ENCODE assay signal across 22 mouse cellular contexts in genomic region chr11:77418021-77418420, GRCm38 (mm10). TPM values are rescaled to one million over a fixed set of nuclear protein-coding genes. Genes with fewer than 3 reads are reported as not detected.
A peak's percentile ranks its signal among the peaks of the same experiment; 100 is the strongest.
DNase-seq lines count a peak whose midpoint lies in the region; ATAC-seq and TF ChIP-seq lines count a peak whose summit lies in the region.
"Had no signal": no experiment of that assay in that cellular context is flagged by ENCODE, and none has a peak within 500 bp of the region (broad histone marks: within the 10 kb centered on the region; RNA-seq: fewer than 3 reads in every experiment).

No protein-coding gene starts in this region.

- peaks cover 10% of the 10 kb centered on the region for H3K4me1 ChIP-seq in heart, adult 2 months (ENCODE audit: control insufficient read depth, insufficient read depth, low read length)
- H3K4me1 ChIP-seq in liver, adult 2 months (ENCODE audit: control insufficient read depth, insufficient read depth, low read length): peaks cover 6% of the 10 kb centered on the region; the same call in 1 of the 2 replicates
- peaks cover 23% of the 10 kb centered on the region for H3K4me1 ChIP-seq in liver, embryonic 12.5 days
- 0 out of 2 replicates have a peak, but pooled peaks cover 5% of the 10 kb centered on the region for H3K4me1 ChIP-seq in liver, postnatal 0 days (ENCODE audit: insufficient read depth)
- H3K4me1 ChIP-seq in liver, embryonic 11.5 days (replicated peaks; ENCODE audit: control insufficient read depth, insufficient read depth, low read length): peaks cover 7% of the 10 kb centered on the region

- no peak overlapping the region for H3K4me3 ChIP-seq in gastrocnemius, adult 2 months
- no peak overlapping the region for H3K4me3 ChIP-seq in heart, adult 2 months
- H3K4me3 ChIP-seq in liver, adult 2 months (ENCODE audit: insufficient read depth, low read depth, low read length): no peak overlapping the region
- H3K4me3 ChIP-seq in liver, embryonic 12.5 days: no peak overlapping the region
- no peak overlapping the region for H3K4me3 ChIP-seq in liver, postnatal 0 days (ENCODE audit: low read depth, low read length)
- no peak overlapping the region for H3K4me3 ChIP-seq in liver, embryonic 11.5 days (ENCODE audit: low read depth, low read length)

- H3K27ac ChIP-seq in gastrocnemius, adult 2 months: peak overlapping the region; percentile 89
- H3K27ac ChIP-seq in heart, adult 2 months: peak overlapping the region; percentile 21; the same call in 1 of the 2 replicates
- peak overlapping the region; percentile 55; the same call in 1 of the 2 replicates for H3K27ac ChIP-seq in liver, adult 2 months (replicated peaks; ENCODE audit: insufficient read depth, low read depth, low read length)
- H3K27ac ChIP-seq in liver, embryonic 12.5 days: no peak overlapping the region
- no peak overlapping the region for H3K27ac ChIP-seq in liver, postnatal 0 days (ENCODE audit: low read depth)
- H3K27ac ChIP-seq in liver, embryonic 11.5 days (ENCODE audit: low read depth, low read length): no peak overlapping the region

- ATAC-seq in liver, embryonic 12.5 days: no peak
- peak; percentile 61 for ATAC-seq in liver, postnatal 0 days
- ATAC-seq in liver, embryonic 11.5 days (replicated peaks; ENCODE audit: low FRiP score): no peak
- ATAC-seq: activated CD4-positive, CD25-positive, alpha-beta regulatory T cell, adult 4 months; CD4-positive, CD25-positive, alpha-beta regulatory T cell, adult 4 months; Patski had no signal

- no peaks in the 10 kb centered on the region for H3K79me2 ChIP-seq in heart, adult 2 months (replicated peaks; ENCODE audit: control insufficient read depth, insufficient read depth, low read length)
- no peaks in the 10 kb centered on the region; the same call in 1 of the 2 replicates for H3K79me2 ChIP-seq in liver, adult 2 months (ENCODE audit: control insufficient read depth, insufficient read depth, low read length)

- TF ChIP-seq EP300 in heart, adult 2 months (IDR thresholded peaks at IDR 0.05; ENCODE audit: insufficient read depth, low read depth, low read length): no peak
- no peak for TF ChIP-seq EP300 in liver, postnatal 0 days (IDR thresholded peaks at IDR 0.05; ENCODE audit: low read depth)

- H3K9me3 ChIP-seq in liver, embryonic 12.5 days (replicated peaks): no peaks in the 10 kb centered on the region
- no peaks in the 10 kb centered on the region for H3K9me3 ChIP-seq in liver, postnatal 0 days (ENCODE audit: low read length)
- H3K9me3 ChIP-seq in liver, embryonic 11.5 days (ENCODE audit: control insufficient read depth, low read length): no peaks in the 10 kb centered on the region
- H3K9me3 ChIP-seq: G1E had no signal

- H3K27me3 ChIP-seq in heart, adult 2 months (ENCODE audit: control insufficient read depth, insufficient read depth, low read length): no peaks in the 10 kb centered on the region
- H3K27me3 ChIP-seq in liver, adult 2 months (ENCODE audit: control insufficient read depth, insufficient read depth, low read length): no peaks in the 10 kb centered on the region
- H3K27me3 ChIP-seq in liver, embryonic 12.5 days (replicated peaks): no peaks in the 10 kb centered on the region
- no peaks in the 10 kb centered on the region for H3K27me3 ChIP-seq in liver, postnatal 0 days (ENCODE audit: insufficient read depth, low read length)
- no peaks in the 10 kb centered on the region for H3K27me3 ChIP-seq in liver, embryonic 11.5 days (replicated peaks; ENCODE audit: control insufficient read depth, insufficient read depth, low read length)
- H3K27me3 ChIP-seq: CH12.LX, Patski had no signal

- no peak overlapping the region for H3K9ac ChIP-seq in heart, adult 2 months (ENCODE audit: low read depth, low read length)
- no peak overlapping the region for H3K9ac ChIP-seq in liver, adult 2 months (ENCODE audit: low read depth, low read length)
- H3K9ac ChIP-seq in liver, embryonic 12.5 days: no peak overlapping the region
- H3K9ac ChIP-seq in liver, postnatal 0 days (replicated peaks): no peak overlapping the region
- no peak overlapping the region for H3K9ac ChIP-seq in liver, embryonic 11.5 days (ENCODE audit: low read depth, low read length)

- WGBS in heart, adult 2 months: 81% methylated on average over 4 of the region's 4 CpGs
- WGBS in liver, adult 2 months: 24% methylated on average over 4 of the region's 4 CpGs
- WGBS in liver, embryonic 12.5 days (ENCODE audit: insufficient replicate concordance): 82% methylated on average over 4 of the region's 4 CpGs
- WGBS in liver, postnatal 0 days (ENCODE audit: insufficient replicate concordance): 72% methylated on average over 4 of the region's 4 CpGs
- WGBS in liver, embryonic 11.5 days: 88% methylated on average over 4 of the region's 4 CpGs

- H3K4me2 ChIP-seq in liver, embryonic 12.5 days: no peak overlapping the region
- no peak overlapping the region for H3K4me2 ChIP-seq in liver, postnatal 0 days (ENCODE audit: low read depth, low read length)
- H3K4me2 ChIP-seq in liver, embryonic 11.5 days: no peak overlapping the region

- intact Hi-C loops in gastrocnemius, adult 2 months (cut with DNase I): loop anchor here (5.0 kb wide), 1 partner anchor 51 kb away; no protein-coding TSS in a partner anchor
- intact Hi-C loops in gastrocnemius, postnatal 14 days (cut with DNase I; ENCODE audit: low total_unique reads): no loop called here
- intact Hi-C loops in heart, adult 2 months (cut with DNase I): no loop called here
- intact Hi-C loops in heart, postnatal 25 days (cut with DNase I): no loop called here

- DNase-seq in gastrocnemius, adult 2 months: no peak
- DNase-seq in gastrocnemius, postnatal 14 days: no peak
- no peak for DNase-seq in heart, adult 2 months
- no peak for DNase-seq in heart, postnatal 25 days (ENCODE audit: low spot score)
- DNase-seq in liver, adult 2 months (ENCODE audit: extremely low read depth, low read depth, low spot score): peak; percentile 76
- DNase-seq in liver, postnatal 0 days: no peak
- no peak for DNase-seq in liver, embryonic 11.5 days (ENCODE audit: low spot score)
- DNase-seq: adrenal gland, adult 2 months; adrenal gland, adult 8-10 months; adrenal gland, postnatal 10 days; adrenal gland, postnatal 14 days; adrenal gland, postnatal 25 days; adrenal gland, postnatal 36 days; B cell, adult 2 months; cerebellum, adult 11 months; cerebellum, adult 11-12 months had no signal

- TF ChIP-seq CTCF in gastrocnemius, adult 2 months (IDR thresholded peaks at IDR 0.05): no peak
- no peak for TF ChIP-seq CTCF in heart, adult 2 months (IDR thresholded peaks at IDR 0.05)
- no peak for TF ChIP-seq CTCF in liver, adult 2 months (IDR thresholded peaks at IDR 0.05; ENCODE audit: low read depth, low read length)
- no peak for TF ChIP-seq CTCF in liver, postnatal 0 days (IDR thresholded peaks at IDR 0.05; ENCODE audit: low read depth)

- TF ChIP-seq POLR2A in heart, adult 2 months (IDR thresholded peaks at IDR 0.05; ENCODE audit: insufficient read depth, low read depth, low read length): no peak
- no peak for TF ChIP-seq POLR2A in liver, adult 2 months (IDR thresholded peaks at IDR 0.05; ENCODE audit: extremely low read depth, insufficient read depth, low read length)

- peaks cover 61% of the 10 kb centered on the region for H3K36me3 ChIP-seq in heart, adult 2 months (ENCODE audit: control insufficient read depth, insufficient read depth, low read length)
- peaks cover 20% of the 10 kb centered on the region for H3K36me3 ChIP-seq in liver, adult 2 months (ENCODE audit: control insufficient read depth, insufficient read depth, low read length)
- H3K36me3 ChIP-seq in liver, embryonic 12.5 days: peaks cover 13% of the 10 kb centered on the region
- peaks cover 13% of the 10 kb centered on the region for H3K36me3 ChIP-seq in liver, postnatal 0 days (replicated peaks; ENCODE audit: insufficient read depth, low read length)
- H3K36me3 ChIP-seq in liver, embryonic 11.5 days (ENCODE audit: control insufficient read depth, insufficient read depth, low read length): no peaks in the 10 kb centered on the region

RNA-seq across cellular contexts. Expression of gene Coro6, which starts 44.2 kb away (rescaled TPM):
- 100 to 1,000 TPM; 165 to 257 TPM for total RNA-seq in gastrocnemius, adult 2 months (2021)
- total RNA-seq in gastrocnemius, postnatal 14 days (2021): 10 to 100 TPM; 79.2 to 80.8 TPM
- total RNA-seq in heart, adult 2 months (2021): 100 to 1,000 TPM; 207 to 213 TPM
- polyA plus RNA-seq in heart, adult 2 months (2012; rRNA removed): 482 and 483 TPM in 2 replicates
- 100 to 1,000 TPM; 203 to 217 TPM for total RNA-seq in heart, postnatal 25 days (2021)
- 0.07 and 0.09 TPM in 2 replicates for total RNA-seq in liver, adult 2 months (2014; rRNA removed)
- polyA plus RNA-seq in liver, adult 2 months (2012; rRNA removed): 0.16 and 0.19 TPM in 2 replicates
- not detected in 2 replicates for polyA plus RNA-seq in liver, embryonic 12.5 days (2016; fragmentation: Nextera tagmentation; extraction: Ambion mirVana)
- 0.05 and 0.38 TPM in 2 replicates for polyA plus RNA-seq in liver, postnatal 0 days (2015; fragmentation: Nextera tagmentation; extraction: Ambion mirVana)
- 0.35 and 0.40 TPM in 2 replicates for polyA plus RNA-seq in liver, embryonic 11.5 days (2014; fragmentation: Nextera tagmentation; extraction: Ambion mirVana)
- polyA plus RNA-seq: activated CD4-positive, CD25-positive, alpha-beta regulatory T cell, adult 4 months; CD4-positive, CD25-positive, alpha-beta regulatory T cell, adult 4 months; G1E had no signal

Comparison
In these comparisons a context has a peak if more than half of its experiments do, and no peak if none do; other contexts are left out.
1. H3K27ac ChIP-seq: peak in gastrocnemius, adult 2 months (single experiment), heart, adult 2 months (single experiment) and liver, adult 2 months (single experiment); none in liver, embryonic 12.5 days (single experiment), liver, postnatal 0 days (single experiment) and liver, embryonic 11.5 days (single experiment).
2. RNA of gene Coro6, which starts 44.2 kb away (total RNA-seq): 165 to 257 TPM in gastrocnemius, adult 2 months, 203 to 217 TPM in heart, postnatal 25 days, 207 to 213 TPM in heart, adult 2 months and 79.2 to 80.8 TPM in gastrocnemius, postnatal 14 days; 0.07 to 0.09 TPM in liver, adult 2 months; every median in the first group is over 10 times any median in the second.